Mouse (Mus musculus) spleen, adult 2 months (tissue): Measurements from ENCODE around the gene Klk15.

Experiments used
- CTCF ChIP-seq: fragments of 200-500 bp; IDR thresholded peaks from 2 replicates; pipeline ENCODE4 v1.5.1; 2011; ENCODE audit warnings: mild to moderate bottlenecking, inconsistent platforms; ENCODE audit not compliant: insufficient read depth, insufficient read length, insufficient replicate concordance; ENCODE audit errors: extremely low read depth
- POLR2A ChIP-seq: fragments of 200-500 bp; IDR thresholded peaks from 2 replicates; pipeline ENCODE4 v1.6.1; 2011; ENCODE audit warnings: low read depth, low read length, inconsistent platforms

DNA sequence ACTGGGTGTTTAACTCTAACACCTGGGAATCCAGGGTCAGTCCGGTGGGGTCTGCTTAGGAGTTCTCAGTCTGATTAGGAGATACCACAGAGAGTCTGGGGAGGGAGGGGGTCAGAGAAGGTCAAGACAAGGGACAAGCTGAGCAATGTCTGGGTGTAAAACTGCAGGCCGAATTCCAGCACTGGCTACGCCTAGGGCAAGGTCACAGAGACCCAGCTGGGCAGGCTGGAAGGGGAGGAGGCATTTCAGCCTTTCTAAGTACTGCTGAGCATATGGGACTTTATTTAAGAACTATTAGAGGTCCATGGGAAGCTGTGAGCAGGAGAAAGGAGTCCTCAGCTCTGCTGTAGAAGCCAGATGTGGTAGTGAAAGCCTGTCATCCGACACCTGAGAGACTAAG is 1.2 kb upstream of the Klk15 start:
- TF ChIP-seq CTCF (no peak), POLR2A (no peak)
